Mouse (Mus musculus): Measurements from ENCODE around the gene Cenpf. TPM values are rescaled to one million over a fixed set of nuclear protein-coding genes. Genes with fewer than 3 reads are reported as not detected.
A peak's percentile ranks its signal among the peaks of the same experiment; 100 is the strongest.

Cenpf gene
- polyA plus RNA-seq, 1 experiment from 2014 or later, result 18.9 TPM

DNA sequence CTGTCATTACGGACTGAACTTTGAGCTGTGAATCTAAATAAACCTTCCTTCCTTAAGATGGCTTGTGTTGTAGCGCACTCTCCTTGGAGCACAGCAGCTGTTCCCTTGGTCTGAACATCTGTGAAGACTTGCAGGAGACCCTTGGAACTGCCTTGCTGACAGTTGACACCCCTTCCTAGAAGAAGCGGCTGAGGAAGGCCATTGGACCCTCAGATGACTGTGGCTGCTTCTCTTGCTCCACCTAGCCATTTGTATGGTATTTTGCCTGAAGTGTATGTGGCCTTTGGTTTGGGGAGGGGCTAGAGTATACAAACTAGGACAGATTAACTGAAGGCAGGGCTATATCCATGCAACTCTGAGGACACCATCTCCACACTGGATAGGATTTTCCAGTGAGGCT, 90.8 kb downstream of the Cenpf start:
- Histone ChIP-seq H3K27ac (ENCODE audit: low read depth, low read length) (no peak overlapping the region), H3K9me3 (ENCODE audit: control insufficient read depth) (no peaks in the 10 kb centered on the region), H3K4me2 (replicated peaks; ENCODE audit: low read depth) (no peak overlapping the region; the same call in 1 of the 2 replicates), H3K36me3 (ENCODE audit: control insufficient read depth, insufficient read depth) (no peaks in the 10 kb centered on the region), H3K4me3 (ENCODE audit: low read depth, low read length) (no peak overlapping the region), H3K4me1 (replicated peaks; ENCODE audit: control insufficient read depth, insufficient read depth, low read length) (no peaks in the 10 kb centered on the region), H3K27me3 (replicated peaks; ENCODE audit: control insufficient read depth, insufficient read depth, low read length) (no peaks in the 10 kb centered on the region), H3K9ac (ENCODE audit: low read depth, low read length) (no peak overlapping the region)
- peak; percentile 68 for ATAC-seq
- WGBS, result 76% methylated on average over 3 of the region's 3 CpGs
- TF ChIP-seq CTCF (IDR thresholded peaks at IDR 0.05; ENCODE audit: low read depth), result no peak

Other genes starting within 250 kb of the Cenpf start
- gene Ptpn14, start 40.2 kb upstream of the Cenpf start, polyA plus RNA-seq (2015; fragmentation: Nextera tagmentation; extraction: Ambion mirVana), result 1.5 and 1.9 TPM in 2 replicates
- 47.1 and 48.1 TPM in 2 replicates for gene Smyd2, start 234.3 kb upstream of the Cenpf start, polyA plus RNA-seq (2015; fragmentation: Nextera tagmentation; extraction: Ambion mirVana)